Mouse (Mus musculus): Measurements from ENCODE around the gene Mip. TPM values are rescaled to one million over a fixed set of nuclear protein-coding genes. Genes with fewer than 3 reads are reported as not detected.
A peak's percentile ranks its signal among the peaks of the same experiment; 100 is the strongest.
"Not testable (repeated sequence)": the region's sequence is repeated elsewhere in the genome, so short reads cannot be mapped to it uniquely, and the experiment has no call there.

Mip gene
- polyA plus RNA-seq, 1 experiment from 2014 or later: not detected

GRCm38 (mm10) chr10:128259946-128260345 is 34.3 kb downstream of the Mip start:
- Histone ChIP-seq H3K27me3 (ENCODE audit: insufficient read depth, low read length) (no peaks in the 10 kb centered on the region), H3K4me1 (ENCODE audit: insufficient read depth, low read length) (no peaks in the 10 kb centered on the region), H3K4me2 (replicated peaks; ENCODE audit: low read depth, low read length) (no peak overlapping the region), H3K36me3 (ENCODE audit: insufficient read depth, low read length) (0 out of 2 replicates have a peak, but pooled peaks cover 1% of the 10 kb centered on the region), H3K27ac (ENCODE audit: low read length) (no peak overlapping the region), H3K9ac (replicated peaks; ENCODE audit: low read length) (no peak overlapping the region), H3K4me3 (ENCODE audit: low read length) (no peak overlapping the region), H3K9me3 (ENCODE audit: low read length) (no peaks in the 10 kb centered on the region)
- no peak for ATAC-seq (ENCODE audit: low FRiP score, low TSS enrichment)
- WGBS: 88% methylated on average over 5 of the region's 5 CpGs

DNA sequence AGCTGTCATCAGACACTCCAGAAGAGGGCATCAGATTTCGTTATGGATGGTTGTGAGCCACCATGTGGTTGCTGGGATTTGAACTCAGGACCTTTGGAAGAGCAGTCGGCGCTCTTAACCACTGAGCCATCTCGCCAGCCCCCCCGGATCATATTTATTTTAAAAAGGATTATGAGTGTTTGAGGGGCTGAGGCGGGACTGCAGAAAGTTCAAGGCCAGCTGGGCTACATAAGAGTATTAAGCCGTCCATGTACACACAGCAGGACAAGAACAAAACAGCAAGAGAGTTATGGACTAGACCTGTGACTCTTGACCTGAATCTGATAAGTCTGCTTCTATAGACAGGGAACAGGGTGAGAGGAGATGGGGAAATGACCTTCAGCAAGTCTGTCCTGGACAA is 34.7 kb downstream of the Mip start:
- H3K27ac ChIP-seq (ENCODE audit: low read length); ATAC-seq (ENCODE audit: low FRiP score, low TSS enrichment); H3K4me3 ChIP-seq (ENCODE audit: low read length); H3K36me3 ChIP-seq (ENCODE audit: insufficient read depth, low read length); H3K4me1 ChIP-seq (ENCODE audit: insufficient read depth, low read length); H3K27me3 ChIP-seq (ENCODE audit: insufficient read depth, low read length); H3K9me3 ChIP-seq (ENCODE audit: low read length); H3K9ac ChIP-seq (replicated peaks; ENCODE audit: low read length); H3K4me2 ChIP-seq (replicated peaks; ENCODE audit: low read depth, low read length): not testable (repeated sequence)
- 79% methylated on average over 7 of the region's 7 CpGs for WGBS

- no peaks in the 10 kb centered on the region for H3K27me3 ChIP-seq (ENCODE audit: insufficient read depth, low read length)
- whole genome bisulfite sequencing: 79% methylated on average over 22 of the region's 22 CpGs
- ATAC-seq (ENCODE audit: low FRiP score, low TSS enrichment): no peak
Observed at GRCm38 (mm10) chr10:128262300-128262699, 36.7 kb downstream of the Mip start.

GRCm38 (mm10) chr10:128263393-128264310 is 38.0 kb downstream of the Mip start:
- H3K4me3 ChIP-seq (ENCODE audit: low read length): no peak overlapping the region
- no peak overlapping the region for H3K4me2 ChIP-seq (replicated peaks; ENCODE audit: low read depth, low read length)
- WGBS: 71% methylated on average over 6 of the region's 6 CpGs
- H3K9ac ChIP-seq (replicated peaks; ENCODE audit: low read length): no peak overlapping the region
- no peaks in the 10 kb centered on the region for H3K36me3 ChIP-seq (ENCODE audit: insufficient read depth, low read length)
- no peak overlapping the region for H3K27ac ChIP-seq (ENCODE audit: low read length)
- H3K9me3 ChIP-seq (ENCODE audit: low read length): no peaks in the 10 kb centered on the region
- no peaks in the 10 kb centered on the region for H3K4me1 ChIP-seq (ENCODE audit: insufficient read depth, low read length)
- no peaks in the 10 kb centered on the region for H3K27me3 ChIP-seq (ENCODE audit: insufficient read depth, low read length)
- no peak for ATAC-seq (ENCODE audit: low FRiP score, low TSS enrichment)

More at GRCm38 (mm10) chr10:128262300-128262699, 36.7 kb downstream of the Mip start:
- Histone ChIP-seq H3K9me3 (ENCODE audit: low read length) (no peaks in the 10 kb centered on the region), H3K4me3 (ENCODE audit: low read length) (no peak overlapping the region), H3K9ac (replicated peaks; ENCODE audit: low read length) (no peak overlapping the region), H3K4me1 (ENCODE audit: insufficient read depth, low read length) (no peaks in the 10 kb centered on the region), H3K4me2 (replicated peaks; ENCODE audit: low read depth, low read length) (no peak overlapping the region), H3K36me3 (ENCODE audit: insufficient read depth, low read length) (no peaks in the 10 kb centered on the region), H3K27ac (ENCODE audit: low read length) (no peak overlapping the region)

DNA sequence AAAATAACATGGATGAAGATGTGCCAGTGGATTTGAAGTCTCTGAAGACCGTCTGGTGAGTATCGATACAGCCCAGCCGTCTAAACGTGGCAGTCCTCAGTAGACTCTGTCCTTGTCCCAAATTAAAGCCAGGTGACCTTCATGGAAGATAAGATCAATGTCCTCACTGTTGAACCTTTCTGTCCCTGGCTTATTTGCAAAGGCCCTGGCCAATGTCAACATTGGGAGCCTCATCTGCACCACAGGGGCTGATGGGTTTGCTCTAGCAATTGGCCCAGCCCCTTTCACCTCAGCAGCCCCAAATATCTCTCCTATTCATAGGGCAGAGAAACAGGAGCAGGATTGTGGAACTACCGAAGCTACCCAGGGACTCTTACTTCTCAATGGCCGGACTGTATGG is 42.7 kb downstream of the Mip start, which contains the start of gene Apof:
TSS of gene Apof (plus strand) at position 301 of the 400 bp plus-strand sequence.
- no peak for ATAC-seq (ENCODE audit: low FRiP score, low TSS enrichment)
- H3K9ac ChIP-seq (replicated peaks; ENCODE audit: low read length): no peak within 1 kb of the TSS
- WGBS: 79% methylated on average over 6 of the region's 6 CpGs
- H3K4me2 ChIP-seq (replicated peaks; ENCODE audit: low read depth, low read length): no peak within 1 kb of the TSS
- H3K27ac ChIP-seq (ENCODE audit: low read length): no peak within 1 kb of the TSS
- no peak within 1 kb of the TSS for H3K4me3 ChIP-seq (ENCODE audit: low read length)
- H3K4me1 ChIP-seq (ENCODE audit: insufficient read depth, low read length): no peaks in the 10 kb centered on the region
- H3K36me3 ChIP-seq (ENCODE audit: insufficient read depth, low read length): no peaks in the 10 kb centered on the region
- H3K27me3 ChIP-seq (ENCODE audit: insufficient read depth, low read length): no peaks in the 10 kb centered on the region
- no peaks in the 10 kb centered on the region for H3K9me3 ChIP-seq (ENCODE audit: low read length)

DNA sequence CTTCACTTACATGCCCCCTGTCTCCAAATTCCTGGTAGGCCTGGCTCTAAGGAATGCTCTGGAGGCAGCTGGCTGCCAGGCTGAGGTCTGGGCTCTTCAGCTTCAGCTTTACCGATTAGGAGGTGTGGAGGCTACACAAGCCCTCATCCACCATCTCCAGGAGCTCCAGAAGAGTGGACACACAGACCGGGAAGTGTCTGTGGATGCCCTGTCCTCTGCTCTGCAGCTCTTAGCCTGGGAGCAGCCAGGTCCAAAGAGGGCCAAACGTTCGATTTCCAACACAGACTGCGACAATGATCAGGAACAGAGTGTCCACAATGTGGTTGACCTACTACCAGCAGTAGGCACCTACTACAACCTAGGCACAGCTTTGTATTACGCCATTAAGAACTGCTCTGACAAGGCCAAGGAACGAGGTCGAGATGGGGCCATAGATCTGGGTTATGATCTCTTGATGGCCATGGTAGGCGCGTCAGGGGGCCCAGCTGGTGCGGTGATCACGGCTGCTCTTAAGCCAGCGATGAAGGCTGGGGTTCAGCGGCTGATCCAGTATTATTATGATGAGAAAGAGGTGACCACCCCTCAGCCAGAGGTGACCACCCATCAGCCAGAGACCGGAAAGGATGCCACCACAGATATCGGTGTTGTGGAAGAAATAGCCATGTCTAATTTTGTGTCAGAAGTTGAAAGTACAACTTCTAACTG is 43.7 kb downstream of the Mip start:
- H3K36me3 ChIP-seq (ENCODE audit: insufficient read depth, low read length): no peaks in the 10 kb centered on the region
- no peak overlapping the region for H3K4me3 ChIP-seq (ENCODE audit: low read length)
- no peak overlapping the region; the same call in 1 of the 2 replicates for H3K4me2 ChIP-seq (replicated peaks; ENCODE audit: low read depth, low read length)
- no peaks in the 10 kb centered on the region for H3K9me3 ChIP-seq (ENCODE audit: low read length)
- no peaks in the 10 kb centered on the region for H3K4me1 ChIP-seq (ENCODE audit: insufficient read depth, low read length)
- H3K9ac ChIP-seq (replicated peaks; ENCODE audit: low read length): no peak overlapping the region
- no peak for ATAC-seq (ENCODE audit: low FRiP score, low TSS enrichment)
- no peaks in the 10 kb centered on the region for H3K27me3 ChIP-seq (ENCODE audit: insufficient read depth, low read length)
- WGBS: 87% methylated on average over 16 of the region's 16 CpGs
- no peak overlapping the region for H3K27ac ChIP-seq (ENCODE audit: low read length)

DNA sequence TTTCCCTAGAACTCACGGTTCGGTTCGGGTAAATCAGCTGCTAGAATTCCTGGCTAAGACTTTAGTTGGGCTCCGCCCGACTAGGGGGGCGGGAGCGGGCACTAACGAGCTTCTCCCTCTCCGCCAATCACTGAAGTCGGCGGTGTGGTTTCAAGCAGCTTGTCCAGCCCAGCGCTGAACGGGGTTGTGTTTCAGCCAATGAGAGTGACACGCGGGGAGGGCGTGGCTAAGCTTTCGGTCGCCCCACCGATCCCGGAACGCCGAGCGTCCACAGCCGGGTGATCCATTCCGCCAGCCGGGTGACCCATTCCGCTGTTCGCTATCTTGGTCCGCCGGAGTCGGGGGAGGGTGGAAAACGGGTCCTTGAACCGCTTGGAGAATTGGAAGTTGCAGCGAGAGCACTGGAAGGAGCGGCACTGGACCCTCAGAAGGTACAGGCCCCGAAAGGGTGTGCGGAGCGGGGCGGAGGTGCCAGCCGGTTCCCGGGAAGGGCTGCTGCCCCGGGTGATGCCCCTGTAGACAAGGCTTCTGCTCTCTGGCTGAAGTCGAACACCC is 44.7 kb downstream of the Mip start, which contains the start of gene Stat2:
TSS of gene Stat2 (plus strand) at position 273 of the 555 bp plus-strand sequence.
- Histone ChIP-seq H3K4me3 (ENCODE audit: low read length) (peak within 1 kb of the TSS; percentile 83), H3K9me3 (ENCODE audit: low read length) (no peaks in the 10 kb centered on the region), H3K9ac (replicated peaks; ENCODE audit: low read length) (peak within 1 kb of the TSS; percentile 76), H3K36me3 (ENCODE audit: insufficient read depth, low read length) (no peaks in the 10 kb centered on the region), H3K27ac (ENCODE audit: low read length) (peak within 1 kb of the TSS; percentile 61), H3K4me1 (ENCODE audit: insufficient read depth, low read length) (no peaks in the 10 kb centered on the region), H3K27me3 (ENCODE audit: insufficient read depth, low read length) (no peaks in the 10 kb centered on the region), H3K4me2 (replicated peaks; ENCODE audit: low read depth, low read length) (peak within 1 kb of the TSS; percentile 69)
- peak; percentile 99 for ATAC-seq (ENCODE audit: low FRiP score, low TSS enrichment)
- under 1% methylated on average over 43 of the region's 43 CpGs for WGBS

DNA sequence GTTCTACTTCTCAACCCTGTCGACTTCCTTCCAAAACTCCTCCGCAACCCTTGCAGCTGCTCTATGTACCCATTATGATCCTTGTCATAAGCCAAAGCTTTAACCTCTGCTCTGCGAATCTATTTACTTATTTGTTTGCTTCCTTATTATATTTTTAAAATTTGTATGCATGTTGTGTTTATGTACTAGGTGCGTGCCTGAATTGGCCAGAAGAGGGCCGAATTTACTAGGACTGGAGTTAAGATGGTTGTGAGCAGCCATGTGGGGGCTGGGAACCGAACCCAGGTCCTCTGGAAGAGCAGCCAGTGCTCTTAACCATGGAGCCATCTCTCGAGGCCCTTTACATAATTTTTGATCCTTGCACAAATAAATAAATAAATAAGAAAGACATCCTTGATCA is 45.2 kb downstream of the Mip start:
- Histone ChIP-seq H3K9me3 (ENCODE audit: low read length) (no peaks in the 10 kb centered on the region), H3K4me2 (replicated peaks; ENCODE audit: low read depth, low read length) (peak overlapping the region; percentile 69), H3K4me3 (ENCODE audit: low read length) (peak overlapping the region; percentile 83), H3K27me3 (ENCODE audit: insufficient read depth, low read length) (no peaks in the 10 kb centered on the region), H3K9ac (replicated peaks; ENCODE audit: low read length) (peak overlapping the region; percentile 76), H3K36me3 (ENCODE audit: insufficient read depth, low read length) (no peaks in the 10 kb centered on the region), H3K4me1 (ENCODE audit: insufficient read depth, low read length) (no peaks in the 10 kb centered on the region), H3K27ac (ENCODE audit: low read length) (peak overlapping the region; percentile 61)
- 43% methylated on average over 7 of the region's 7 CpGs for WGBS
- no peak for ATAC-seq (ENCODE audit: low FRiP score, low TSS enrichment)

- Histone ChIP-seq H3K27me3 (ENCODE audit: insufficient read depth, low read length) (no peaks in the 10 kb centered on the region), H3K4me1 (ENCODE audit: insufficient read depth, low read length) (no peaks in the 10 kb centered on the region), H3K9ac (replicated peaks; ENCODE audit: low read length) (no peak overlapping the region), H3K4me3 (ENCODE audit: low read length) (no peak overlapping the region), H3K4me2 (replicated peaks; ENCODE audit: low read depth, low read length) (no peak overlapping the region), H3K9me3 (ENCODE audit: low read length) (no peaks in the 10 kb centered on the region), H3K27ac (ENCODE audit: low read length) (no peak overlapping the region), H3K36me3 (ENCODE audit: insufficient read depth, low read length) (0 out of 2 replicates have a peak, but pooled peaks cover 5% of the 10 kb centered on the region)
- 67% methylated on average over 2 of the region's 2 CpGs for WGBS
- ATAC-seq (ENCODE audit: low FRiP score, low TSS enrichment): no peak
Observed at GRCm38 (mm10) chr10:128271883-128272282, 46.2 kb downstream of the Mip start.
